Mouse (Mus musculus) kidney, postnatal 36 days (tissue): Measurements from ENCODE around the gene Pkd1l2.

Experiments
- DNase-seq, 2 experiments: peaks; one replicate each; pipeline ENCODE4 v3.0.0; 2021 to 2022; ENCODE audit warnings: mixed read lengths in 2 of 2

Pkd1l2 gene

DNA sequence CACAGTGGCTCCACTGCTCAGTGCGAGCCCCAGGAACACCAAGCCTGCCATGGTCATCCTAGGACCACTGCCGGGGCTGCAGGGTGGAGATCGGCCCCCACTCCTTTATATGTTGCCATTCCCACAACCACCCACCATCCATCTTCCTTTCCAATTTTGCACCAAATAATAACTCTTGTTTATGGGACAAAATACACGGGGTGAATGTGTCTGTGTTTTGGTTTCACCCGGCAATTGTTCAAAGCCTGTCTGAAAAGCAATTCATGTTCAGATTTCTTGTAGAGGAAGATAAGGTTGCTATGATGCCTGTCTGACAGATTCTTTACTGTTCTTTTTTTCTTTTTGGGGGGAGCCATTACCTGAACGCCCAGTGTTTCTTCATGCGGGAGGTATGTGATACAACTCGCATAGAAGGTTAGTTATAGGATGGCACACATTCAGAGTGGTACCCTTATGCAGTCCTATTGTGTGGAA, at the start of gene Pkd1l2:
Gene Pkd1l2, minus strand, starts transcription at position 51 of the 474 bp plus-strand sequence.
- DNase-seq, result no peak

DNA sequence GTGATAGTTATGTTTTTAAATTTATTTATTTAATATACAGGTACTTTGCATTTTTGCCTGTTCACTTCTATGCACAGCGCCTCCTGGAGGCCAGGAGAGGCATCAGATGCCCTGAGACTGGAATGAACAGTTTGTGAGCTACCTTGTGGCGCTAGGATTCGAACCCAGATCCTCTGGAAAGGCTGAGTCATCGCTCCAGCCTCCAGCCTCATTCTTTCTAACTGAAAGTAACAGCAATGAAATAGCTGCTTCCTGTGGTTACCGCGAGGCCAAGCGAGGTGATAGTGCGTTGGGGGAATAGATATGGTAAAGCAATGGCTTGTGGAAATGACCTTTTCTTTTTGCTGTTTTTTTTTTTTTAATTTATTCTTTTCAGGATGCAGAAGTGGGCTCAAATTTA, 44.8 kb upstream of the Pkd1l2 start:
- no peak for DNase-seq

DNA sequence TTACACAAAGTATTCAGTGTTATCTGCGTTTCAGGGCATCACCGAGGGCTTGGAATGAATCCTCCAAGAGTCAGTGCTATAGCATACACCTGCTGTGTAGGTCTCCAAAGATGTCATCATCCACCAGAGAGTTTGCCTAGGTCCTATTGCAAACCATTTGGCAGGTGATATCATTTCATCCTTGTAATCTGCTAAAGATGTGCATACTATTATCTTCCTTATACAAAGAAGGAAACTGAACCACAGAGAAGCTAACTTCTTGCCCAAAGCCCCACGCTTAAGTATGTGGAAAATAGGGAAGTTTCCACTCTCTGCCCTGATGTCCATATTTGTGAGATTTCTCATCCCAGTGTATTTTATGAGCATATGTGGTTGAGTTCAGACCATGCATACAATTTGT, 44.2 kb upstream of the Pkd1l2 start:
- no peak for DNase-seq

DNA sequence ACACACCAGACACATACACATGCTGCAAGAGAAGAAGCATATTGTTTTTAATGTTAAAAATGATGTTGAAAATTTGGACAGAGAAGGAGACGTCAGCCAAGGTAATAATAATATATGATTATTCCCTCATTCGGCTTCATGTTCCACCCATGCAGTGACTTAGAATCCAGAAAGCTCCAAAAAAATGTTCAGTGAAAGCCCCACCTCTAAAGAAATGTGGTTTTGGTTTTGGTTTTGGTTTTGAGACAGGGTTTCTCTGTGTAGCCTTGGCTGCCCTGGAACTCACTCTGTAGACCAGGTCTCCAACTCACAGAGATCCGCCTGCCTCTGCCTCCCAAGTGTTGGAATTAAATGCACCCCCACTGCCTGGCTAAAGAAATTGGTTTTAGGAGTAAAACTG, 43.6 kb upstream of the Pkd1l2 start:
- no peak for DNase-seq

DNA sequence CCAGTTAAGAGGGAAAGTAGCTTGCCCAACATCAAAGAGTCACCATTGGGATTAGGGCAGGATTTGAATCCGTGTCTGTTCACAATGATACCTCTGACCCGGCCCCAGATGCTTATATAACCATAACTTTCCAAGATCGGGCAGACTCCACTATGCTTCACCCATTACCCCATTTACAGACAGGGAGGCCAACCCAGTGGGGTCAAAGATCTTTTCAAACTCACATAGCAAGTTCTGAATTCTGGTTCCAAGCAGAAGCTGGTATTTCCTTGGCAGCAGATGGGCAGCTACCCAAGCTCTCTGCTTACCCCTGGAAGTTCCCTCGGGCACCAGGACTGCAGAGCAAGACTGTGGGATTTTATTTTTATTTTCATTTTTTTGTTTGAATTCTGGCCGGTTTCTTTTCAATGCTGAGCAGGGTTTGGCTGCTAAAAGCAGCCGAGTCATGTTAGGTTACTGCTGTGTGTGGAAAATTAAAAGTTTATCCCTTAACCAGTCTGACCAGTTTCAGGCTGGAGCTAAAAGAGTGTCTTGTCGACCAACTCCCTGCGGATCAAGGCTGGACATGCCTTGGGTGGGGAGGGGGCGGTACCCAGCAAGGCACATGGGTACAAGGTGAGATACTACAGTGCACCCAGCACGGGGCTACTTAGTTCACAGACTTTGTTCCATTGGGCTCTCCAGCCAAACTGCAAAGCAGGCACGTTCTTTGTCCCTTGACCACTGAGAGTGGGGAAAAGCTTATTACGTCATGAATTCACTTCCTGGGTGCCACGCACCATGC, 41.8 kb upstream of the Pkd1l2 start:
- DNase-seq, result peak; percentile 34 to 74

DNA sequence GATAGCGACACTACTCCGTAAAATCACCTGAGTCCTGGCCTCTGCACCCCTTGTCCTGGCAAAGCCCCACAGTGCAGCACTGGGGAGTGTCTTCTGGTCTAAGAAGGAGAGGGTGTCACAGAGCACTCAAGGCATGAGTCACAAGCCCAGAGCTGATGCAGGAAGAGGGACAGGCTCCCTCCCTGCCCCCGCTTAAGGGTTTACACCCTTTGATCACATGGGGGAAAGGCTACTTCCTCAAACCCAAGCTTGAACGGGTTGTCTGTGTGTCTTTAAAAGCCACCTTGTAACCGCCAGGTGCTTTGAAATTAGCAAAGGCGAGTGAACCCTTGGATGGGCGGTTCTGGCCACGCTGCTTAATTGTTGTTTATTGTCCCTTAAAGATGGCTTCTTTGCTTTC, 39.0 kb upstream of the Pkd1l2 start:
- DNase-seq, result no peak

DNA sequence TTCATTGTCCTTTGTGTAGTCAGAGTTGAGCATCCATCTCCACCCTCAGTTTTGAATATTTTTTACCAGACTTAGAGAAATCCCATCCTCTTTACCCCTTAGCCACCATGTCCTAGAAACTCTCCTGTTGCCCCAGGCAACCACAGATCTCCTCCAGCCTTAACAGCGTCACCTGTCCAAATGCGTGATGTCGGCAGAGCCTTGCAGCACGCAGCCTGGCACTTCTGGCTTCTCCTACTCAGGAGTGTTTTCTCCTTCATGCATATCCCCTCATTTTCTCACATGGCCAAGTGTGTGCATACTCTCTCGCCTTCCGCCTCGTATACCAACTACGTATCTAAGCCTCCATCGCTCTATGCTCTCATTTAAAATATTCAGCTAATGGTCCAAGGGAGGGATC, 36.2 kb upstream of the Pkd1l2 start:
- no peak for DNase-seq

DNA sequence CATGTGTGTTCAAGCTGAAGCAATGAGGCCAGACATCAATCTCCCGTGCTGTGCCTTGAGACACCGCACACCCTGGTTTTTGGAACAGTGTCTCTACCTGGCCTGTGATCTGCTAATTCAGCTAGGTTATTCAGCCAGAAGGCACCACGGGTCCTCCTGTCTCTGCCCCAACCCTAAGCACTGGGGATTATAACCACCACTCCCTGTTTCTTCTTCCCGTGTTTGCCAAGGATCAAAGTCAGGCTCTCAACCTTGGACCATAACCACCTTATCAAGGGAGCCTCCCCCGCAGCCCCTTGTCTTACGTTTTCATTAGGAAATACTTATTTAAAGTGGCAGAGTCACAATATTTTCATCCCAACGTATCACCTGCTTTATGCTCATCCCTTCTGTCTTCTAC, 34.3 kb upstream of the Pkd1l2 start:
- no peak for DNase-seq

DNA sequence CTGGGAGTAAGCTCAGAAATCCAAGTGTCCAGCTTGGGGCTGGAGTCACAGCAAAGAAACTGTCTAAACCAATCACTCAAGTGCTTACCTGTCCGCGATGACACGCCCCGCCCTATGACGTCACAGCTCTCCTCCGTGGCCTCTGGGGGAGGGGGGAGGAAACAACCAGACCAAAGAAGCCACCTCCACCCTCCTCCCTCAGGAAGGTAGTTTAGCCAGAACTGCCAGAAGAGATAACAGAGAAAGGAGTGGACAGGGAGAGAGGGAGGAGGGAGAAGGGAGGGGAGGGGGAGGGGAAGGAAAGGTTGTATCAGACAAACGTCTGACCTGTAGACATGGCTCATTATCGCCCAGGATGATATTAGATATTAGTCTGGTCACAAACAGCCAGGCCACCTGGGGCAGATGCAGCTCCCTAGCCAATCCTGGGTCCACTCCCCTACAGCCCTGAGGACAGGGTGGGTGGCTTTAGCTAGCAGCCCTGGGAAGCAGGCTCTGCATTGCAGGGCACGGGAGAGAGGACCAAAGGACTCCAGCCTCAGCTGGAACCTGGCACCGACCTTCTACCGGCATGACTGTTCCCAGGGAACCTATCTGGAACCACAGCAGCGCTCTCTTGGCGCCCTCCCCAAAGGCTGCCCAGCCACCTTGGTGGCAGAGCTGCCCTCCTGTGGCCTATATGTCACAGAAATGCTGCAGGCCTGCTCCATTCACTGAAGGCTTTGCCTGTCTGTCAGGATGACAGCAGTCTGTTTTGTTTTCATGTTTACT, 33.6 kb upstream of the Pkd1l2 start:
- peak; percentile 35 to 56 for DNase-seq

DNA sequence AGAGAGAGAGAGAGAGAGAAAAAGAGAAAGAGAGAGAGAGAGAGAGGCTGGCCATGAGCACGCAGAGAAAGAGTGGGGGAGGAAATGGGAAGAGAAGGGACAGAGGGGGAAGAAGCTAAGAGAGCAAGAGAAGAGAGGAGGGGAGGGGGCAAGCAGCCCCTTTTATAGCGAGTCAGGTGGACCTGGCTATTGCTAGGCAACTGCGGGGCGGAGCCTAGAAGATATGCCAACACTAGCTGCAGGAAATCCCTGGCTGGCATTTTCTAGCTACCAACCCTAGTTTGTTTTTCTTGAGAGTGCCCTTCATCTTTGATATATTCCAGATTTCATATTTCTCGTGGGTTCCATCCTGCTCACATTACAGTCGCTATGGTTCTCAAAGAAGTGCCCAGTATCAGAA, 32.8 kb upstream of the Pkd1l2 start:
- no peak for DNase-seq

DNA sequence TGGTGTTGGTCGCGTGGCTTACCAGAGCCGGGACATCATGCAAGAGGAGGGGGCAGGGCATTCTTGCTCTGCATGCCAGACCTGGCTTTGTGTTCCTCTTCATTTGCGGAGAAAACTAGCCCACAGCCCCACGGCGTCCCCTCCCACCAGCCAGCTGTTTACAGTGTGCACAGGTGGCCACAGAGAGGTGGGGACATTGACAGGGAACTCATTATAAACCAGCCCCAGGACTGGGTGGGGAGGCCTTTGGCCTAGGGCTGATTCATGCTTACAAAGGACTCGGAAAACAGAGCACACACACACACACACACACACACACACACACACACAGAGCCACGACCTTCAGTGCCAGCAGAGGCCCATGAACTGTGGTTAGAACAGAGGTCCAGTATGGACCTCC, 30.0 kb upstream of the Pkd1l2 start:
- no peak for DNase-seq

DNA sequence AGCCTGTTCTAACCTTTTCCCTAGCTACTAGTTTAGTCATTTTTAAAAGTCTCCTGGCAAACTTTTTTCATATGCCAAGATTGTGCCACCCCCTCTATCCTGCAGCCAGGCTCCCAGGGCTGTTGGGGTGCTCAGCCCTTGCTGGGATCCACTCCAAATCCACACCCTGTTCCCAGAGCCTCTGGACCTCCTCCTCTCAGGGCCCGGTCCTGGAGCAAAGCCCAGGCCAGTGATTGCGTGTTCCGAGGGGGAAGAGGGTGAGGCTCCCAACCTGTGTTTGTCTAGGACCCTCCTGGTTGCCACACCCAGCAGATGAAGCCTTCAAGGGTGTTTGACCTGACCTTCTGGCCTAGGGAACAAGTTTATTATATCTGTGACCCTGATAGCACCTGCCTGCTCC, 29.4 kb upstream of the Pkd1l2 start:
- no peak for DNase-seq

DNA sequence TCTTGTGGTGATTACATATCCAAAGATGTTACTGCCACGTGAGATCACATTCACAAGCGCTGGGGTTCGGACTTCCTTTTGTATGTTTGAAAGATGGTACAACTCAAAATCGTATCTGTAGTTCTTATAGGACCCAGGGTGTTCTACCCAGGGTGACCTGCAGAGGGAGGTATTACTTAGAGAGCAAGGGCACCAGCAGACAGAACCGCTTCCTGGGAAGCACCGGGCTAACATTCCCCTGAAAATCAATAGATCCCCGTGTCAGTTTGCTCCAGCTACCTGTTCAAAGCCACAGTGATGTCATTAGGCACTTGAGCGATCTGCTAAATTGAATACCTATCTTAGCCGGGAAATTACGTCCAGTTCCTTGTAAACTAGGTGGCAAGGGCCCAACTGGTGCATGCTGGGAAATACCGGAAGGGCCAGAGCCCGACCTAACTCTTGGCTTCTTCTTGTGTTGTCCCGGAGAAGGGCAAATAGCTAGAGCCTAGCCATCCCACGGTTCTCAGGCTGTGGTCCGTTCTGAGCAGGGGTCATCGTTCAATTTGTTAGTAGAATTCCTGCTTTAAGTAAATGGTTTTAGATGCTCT, 27.6 kb upstream of the Pkd1l2 start:
- DNase-seq, result peak; percentile 76 to 91

DNA sequence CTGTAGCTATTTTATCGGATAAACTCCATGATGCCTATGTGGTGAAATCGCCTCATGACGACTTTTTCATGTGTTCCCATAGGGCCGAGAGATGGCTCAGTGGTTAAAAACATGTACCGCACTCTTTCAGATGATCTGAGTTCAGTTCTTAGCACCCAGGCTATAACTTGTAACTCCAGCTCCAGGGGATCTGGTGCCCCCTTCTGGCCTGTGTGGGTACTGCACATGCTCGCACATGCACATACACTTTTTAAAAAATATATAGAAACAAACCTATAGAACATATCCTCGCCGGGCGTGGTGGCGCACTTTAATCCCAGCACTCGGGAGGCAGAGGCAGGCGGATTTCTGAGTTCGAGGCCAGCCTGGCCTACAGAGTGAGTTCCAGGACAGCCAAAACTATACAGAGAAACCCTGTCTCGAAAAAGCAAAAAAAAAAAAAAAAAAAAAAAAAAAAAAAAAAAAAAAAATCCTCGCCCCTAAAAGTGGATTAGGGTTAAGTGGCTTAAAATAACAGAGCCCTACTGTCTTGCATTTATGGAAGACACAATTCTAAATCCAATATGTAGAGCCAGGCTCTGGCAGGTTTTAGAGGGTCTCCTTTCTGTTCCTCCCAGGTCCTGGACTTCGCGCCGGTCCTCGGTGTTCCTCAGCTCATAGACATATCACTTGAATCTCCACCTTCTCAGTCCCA, 26.9 kb upstream of the Pkd1l2 start:
- peak in 1 of 2 experiments; percentile 15 for DNase-seq

DNA sequence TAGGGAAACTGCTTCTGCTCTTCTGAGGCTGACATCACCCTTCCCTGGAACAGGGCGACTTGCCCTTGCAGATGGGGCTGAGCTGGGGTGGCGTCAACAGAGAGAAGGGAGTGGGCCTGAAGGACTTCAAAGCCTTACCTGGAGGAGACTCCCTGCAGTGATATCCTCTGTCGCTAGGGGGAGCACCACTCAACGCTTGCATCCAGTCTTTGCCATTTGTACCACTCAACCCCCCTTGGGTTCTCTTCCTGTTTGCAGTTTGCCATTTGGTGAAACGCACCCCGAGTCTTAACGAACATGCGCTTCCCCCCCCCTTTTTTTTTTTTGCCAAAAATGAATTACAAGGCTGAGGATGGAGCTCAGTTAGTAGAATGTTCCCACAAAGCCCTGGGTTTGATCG, 25.3 kb upstream of the Pkd1l2 start:
- peak; percentile 70 to 88 for DNase-seq

DNA sequence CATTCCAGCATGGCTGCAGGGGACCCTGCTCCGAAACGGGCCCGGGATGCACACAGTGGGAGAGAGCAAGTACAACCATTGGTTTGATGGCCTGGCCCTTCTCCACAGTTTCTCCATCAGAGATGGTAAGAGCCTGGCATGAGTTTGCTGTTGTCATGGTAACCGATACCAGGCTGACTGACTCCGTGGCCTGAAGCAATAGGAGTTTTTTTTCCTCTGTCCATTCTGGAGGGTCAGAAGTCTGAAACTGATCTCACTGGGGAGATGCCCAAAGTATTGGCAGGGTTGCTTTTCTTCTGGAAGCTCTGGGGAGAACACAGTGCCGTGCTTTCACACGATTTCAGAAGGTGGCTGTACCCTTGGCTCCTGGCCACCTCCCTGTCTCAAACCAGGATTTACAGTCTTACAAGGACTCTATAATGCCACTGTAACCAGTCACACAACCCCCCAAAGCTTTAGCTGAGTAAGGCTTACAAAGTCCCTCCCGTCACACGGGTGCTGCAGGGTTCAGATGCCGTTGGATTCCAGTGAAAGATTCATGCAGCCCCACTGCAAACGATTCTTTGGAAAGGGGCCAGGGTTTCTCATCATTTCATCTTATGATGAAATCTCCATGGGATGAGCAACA, 15.4 kb upstream of the Pkd1l2 start:
- no peak for DNase-seq

DNA sequence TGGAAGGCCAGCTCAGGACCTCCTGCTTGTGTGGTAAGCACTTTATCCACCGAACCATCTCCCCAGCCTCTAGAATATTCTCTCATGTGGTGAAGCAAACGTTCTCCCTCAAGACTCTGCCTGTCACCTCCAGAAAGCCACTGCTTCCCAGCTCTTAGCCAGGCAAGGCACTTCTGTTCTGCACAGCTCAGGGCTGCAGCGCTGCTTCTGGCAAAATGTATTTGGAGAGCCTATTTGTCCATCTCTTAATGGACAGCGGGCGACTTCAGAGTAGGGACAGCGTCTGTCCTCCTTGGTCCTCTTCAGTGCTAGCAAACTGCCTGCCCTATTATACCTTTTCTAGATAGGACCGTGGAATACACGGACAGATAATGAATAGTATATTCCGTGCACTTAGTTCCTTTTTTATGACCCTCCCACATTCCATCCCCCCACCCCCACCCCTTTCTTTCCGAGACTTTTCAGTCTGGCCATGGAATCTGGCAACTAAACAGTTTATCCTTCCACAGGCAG, 14.9 kb upstream of the Pkd1l2 start:
- DNase-seq, result no peak

DNA sequence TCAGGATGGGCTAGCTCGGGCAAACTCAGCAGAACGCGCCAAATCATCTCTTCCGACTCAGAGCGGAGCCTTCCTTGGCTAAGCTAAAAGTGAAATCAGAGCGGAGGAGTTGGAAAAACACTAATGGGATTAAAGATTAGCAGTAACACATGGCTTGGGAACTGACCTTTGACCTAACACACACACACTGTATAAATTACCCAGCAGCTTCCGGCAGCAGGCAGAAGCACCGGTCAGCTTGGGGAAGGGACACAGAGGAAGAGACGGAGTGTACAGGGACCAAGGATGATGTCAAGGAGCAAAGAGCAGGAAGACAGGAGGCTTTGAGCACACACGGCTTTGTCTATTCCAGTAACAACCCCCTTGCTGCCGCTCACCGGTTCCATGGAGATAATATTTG, 13.4 kb upstream of the Pkd1l2 start, which contains the start of gene Bco1:
Gene Bco1, plus strand, starts transcription at position 208 of the 400 bp plus-strand sequence.
- DNase-seq, result peak; percentile 68 to 84

DNA sequence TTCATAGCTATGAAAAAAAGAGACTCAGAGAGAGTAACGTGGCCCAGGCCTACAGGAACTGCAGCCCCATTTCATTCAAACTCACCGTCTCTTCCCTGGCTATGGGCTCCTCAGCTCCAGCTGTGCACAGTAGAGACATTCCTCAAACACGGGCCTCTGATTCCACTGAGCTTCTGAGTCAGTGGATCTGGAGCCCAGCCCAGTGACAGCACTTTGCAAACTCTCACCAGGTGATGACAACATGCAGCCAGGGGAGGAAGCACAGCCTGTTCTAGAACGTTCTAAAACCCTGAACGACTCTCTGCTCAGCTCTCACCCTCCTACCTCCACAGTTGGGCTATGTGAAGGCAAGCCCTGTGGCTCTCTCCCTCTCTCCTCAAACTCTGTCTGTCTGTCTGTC, 11.8 kb upstream of the Pkd1l2 start:
- DNase-seq, result no peak

DNA sequence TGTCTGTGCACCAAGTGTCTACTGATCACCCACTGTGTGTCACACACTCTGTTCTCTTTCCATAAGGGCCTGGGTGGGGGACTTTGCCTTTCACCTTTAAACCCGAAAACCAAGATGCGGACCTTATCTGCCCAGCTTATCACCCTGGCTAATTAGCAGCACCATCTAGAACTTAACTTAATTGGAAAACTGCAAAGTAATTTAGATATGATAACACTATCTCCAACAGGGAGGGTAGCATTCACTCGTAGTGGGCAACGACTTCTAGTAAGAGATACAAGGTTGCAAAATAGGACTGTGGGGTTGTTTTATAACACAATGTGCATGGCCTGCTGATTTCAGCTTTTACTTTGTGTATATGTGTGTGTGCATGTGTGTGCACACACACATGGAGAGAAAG, 7.6 kb upstream of the Pkd1l2 start:
- DNase-seq, result no peak

DNA sequence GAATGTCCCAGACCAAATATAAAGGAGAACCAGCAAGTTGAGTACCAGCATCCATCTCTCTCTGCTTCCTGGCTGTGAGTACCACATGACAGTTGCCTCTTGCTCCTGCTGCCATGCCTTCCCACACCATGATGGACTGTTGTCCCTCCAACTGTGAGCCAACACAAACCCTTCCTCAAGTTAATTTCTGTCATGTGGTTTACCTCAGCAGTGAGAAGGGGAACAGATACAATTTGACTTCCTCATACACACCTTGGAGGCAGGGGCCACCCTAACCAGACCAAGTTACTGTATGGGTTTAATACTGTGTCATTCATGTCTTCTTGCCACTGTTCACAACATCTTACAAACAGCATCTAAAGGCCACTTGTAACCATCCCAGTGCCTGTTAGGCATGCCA, 4.8 kb upstream of the Pkd1l2 start:
- DNase-seq, result no peak

DNA sequence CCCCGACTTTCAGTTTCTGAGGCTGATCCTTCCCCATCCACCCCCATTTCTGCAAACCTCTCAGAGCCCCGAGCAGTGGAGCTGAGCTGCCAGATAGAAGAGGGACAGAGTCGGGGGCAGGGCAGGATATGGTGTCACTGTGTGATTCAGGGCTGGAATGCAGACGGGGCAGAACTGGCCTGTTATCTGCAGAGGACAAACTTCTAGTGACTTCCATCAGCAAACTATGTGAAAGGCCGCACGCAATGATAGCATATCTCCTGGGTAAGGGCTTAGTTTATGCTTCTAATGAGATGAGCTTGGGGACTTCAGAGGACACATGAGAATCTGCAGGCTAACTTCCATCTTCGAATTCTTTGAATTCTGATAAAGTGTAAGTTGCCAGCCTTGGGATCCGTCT, 3.3 kb upstream of the Pkd1l2 start:
- peak; percentile 13 to 29 for DNase-seq
